Mouse (Mus musculus) mesoderm, embryonic 11.5 days (tissue): ENCODE data around the gene Iqschfp.

Source experiments
- DNase-seq: peaks from one replicate; pipeline ENCODE4 v3.0.0-alpha.2; 2012; ENCODE audit warnings: low read depth, low spot score

The Iqschfp gene

GRCm38 (mm10) chr3:68421849-68422248 lies 529.8 kb downstream of the Iqschfp start:
- no peak for DNase-seq

GRCm38 (mm10) chr3:68428081-68428480 lies 536.0 kb downstream of the Iqschfp start:
- no peak for DNase-seq

- no peak for DNase-seq
Observed at GRCm38 (mm10) chr3:68434435-68434834, 542.4 kb downstream of the Iqschfp start.

GRCm38 (mm10) chr3:68434897-68435296 lies 542.9 kb downstream of the Iqschfp start:
- no peak for DNase-seq

- DNase-seq = no peak
Observed at GRCm38 (mm10) chr3:68448480-68448879, 556.4 kb downstream of the Iqschfp start.

- no peak for DNase-seq
Observed at GRCm38 (mm10) chr3:68451634-68452033, 559.6 kb downstream of the Iqschfp start.

GRCm38 (mm10) chr3:68453266-68453665 lies 561.2 kb downstream of the Iqschfp start:
- peak; percentile 47 for DNase-seq

- peak; percentile 66 for DNase-seq
Observed at GRCm38 (mm10) chr3:68453719-68454455, 561.9 kb downstream of the Iqschfp start.

- DNase-seq = no peak
Observed at GRCm38 (mm10) chr3:68466643-68467042, 574.6 kb downstream of the Iqschfp start.

- peak; percentile 53 for DNase-seq
Observed at GRCm38 (mm10) chr3:68467941-68468687, 576.1 kb downstream of the Iqschfp start.

- DNase-seq = no peak
Observed at GRCm38 (mm10) chr3:68469643-68470042, 577.6 kb downstream of the Iqschfp start.

GRCm38 (mm10) chr3:68470061-68470460 lies 578.0 kb downstream of the Iqschfp start:
- no peak for DNase-seq

GRCm38 (mm10) chr3:68470622-68471021 lies 578.6 kb downstream of the Iqschfp start:
- DNase-seq = no peak

- no peak for DNase-seq
Observed at GRCm38 (mm10) chr3:68476336-68476735, 584.3 kb downstream of the Iqschfp start.

- peak; percentile 37 for DNase-seq
Observed at GRCm38 (mm10) chr3:68477478-68477877, 585.4 kb downstream of the Iqschfp start.

- no peak for DNase-seq
Observed at GRCm38 (mm10) chr3:68479266-68479665, 587.2 kb downstream of the Iqschfp start.

- no peak for DNase-seq
Observed at GRCm38 (mm10) chr3:68483517-68483916, 591.5 kb downstream of the Iqschfp start.

GRCm38 (mm10) chr3:68484021-68484420 lies 592.0 kb downstream of the Iqschfp start:
- DNase-seq = no peak

GRCm38 (mm10) chr3:68484561-68484960 lies 592.5 kb downstream of the Iqschfp start:
- no peak for DNase-seq

- no peak for DNase-seq
Observed at GRCm38 (mm10) chr3:68487621-68488020, 595.6 kb downstream of the Iqschfp start.

- no peak for DNase-seq
Observed at GRCm38 (mm10) chr3:68488316-68488715, 596.3 kb downstream of the Iqschfp start.

GRCm38 (mm10) chr3:68491516-68491915 lies 599.5 kb downstream of the Iqschfp start:
- no peak for DNase-seq

GRCm38 (mm10) chr3:68492066-68492465 lies 600.0 kb downstream of the Iqschfp start:
- DNase-seq = no peak
